In genomic region chr1:54639076-54639475, GRCm38 (mm10) we compare ENCODE assay signal across 20 mouse cellular contexts.
DNase-seq lines count a peak whose midpoint lies in the region; ATAC-seq and TF ChIP-seq lines count a peak whose summit lies in the region.
"Had no signal": no experiment of that assay in that cellular context is flagged by ENCODE, and none has a peak within 500 bp of the region (broad histone marks: within the 10 kb centered on the region; RNA-seq: fewer than 3 reads in every experiment).

No protein-coding gene starts in this region.

- H3K9me3 ChIP-seq in forebrain, embryonic 13.5 days (replicated peaks) = no peaks in the 10 kb centered on the region
- H3K9me3 ChIP-seq in forebrain, postnatal 0 days (ENCODE audit: low read length) = no peaks in the 10 kb centered on the region
- no peaks in the 10 kb centered on the region for H3K9me3 ChIP-seq in hindbrain, embryonic 16.5 days (ENCODE audit: control insufficient read depth, low read length)
- no peaks in the 10 kb centered on the region for H3K9me3 ChIP-seq in midbrain, embryonic 15.5 days
- H3K9me3 ChIP-seq: embryonic facial prominence, embryonic 13.5 days; heart, embryonic 13.5 days; intestine, embryonic 15.5 days; limb, embryonic 13.5 days; liver, embryonic 13.5 days; neural tube, embryonic 12.5 days had no signal

- no peak overlapping the region for H3K4me2 ChIP-seq in forebrain, embryonic 13.5 days
- no peak overlapping the region for H3K4me2 ChIP-seq in forebrain, postnatal 0 days (ENCODE audit: low read depth)
- no peak overlapping the region for H3K4me2 ChIP-seq in hindbrain, embryonic 16.5 days (ENCODE audit: low read length)
- no peak overlapping the region for H3K4me2 ChIP-seq in midbrain, embryonic 15.5 days
- H3K4me2 ChIP-seq: embryonic facial prominence, embryonic 13.5 days; heart, embryonic 13.5 days; intestine, embryonic 15.5 days; limb, embryonic 13.5 days; liver, embryonic 13.5 days; lung, embryonic 14.5 days; neural tube, embryonic 12.5 days had no signal

- no peaks in the 10 kb centered on the region for H3K36me3 ChIP-seq in forebrain, embryonic 13.5 days (ENCODE audit: poor library complexity, severe bottlenecking)
- H3K36me3 ChIP-seq in forebrain, postnatal 0 days (ENCODE audit: insufficient read depth) = no peaks in the 10 kb centered on the region
- no peaks in the 10 kb centered on the region for H3K36me3 ChIP-seq in hindbrain, embryonic 16.5 days (ENCODE audit: control insufficient read depth, insufficient read depth, low read length)
- no peaks in the 10 kb centered on the region for H3K36me3 ChIP-seq in midbrain, embryonic 15.5 days (replicated peaks)
- H3K36me3 ChIP-seq: embryonic facial prominence, embryonic 13.5 days; heart, embryonic 13.5 days; intestine, embryonic 15.5 days; limb, embryonic 13.5 days; liver, embryonic 13.5 days; neural tube, embryonic 12.5 days had no signal

- H3K4me1 ChIP-seq in forebrain, embryonic 13.5 days = peaks cover 15% of the 10 kb centered on the region
- H3K4me1 ChIP-seq in forebrain, postnatal 0 days (ENCODE audit: insufficient read depth) = 0 out of 2 replicates have a peak, but pooled peaks cover 4% of the 10 kb centered on the region
- H3K4me1 ChIP-seq in hindbrain, embryonic 16.5 days (ENCODE audit: control insufficient read depth, insufficient read depth, low read depth, low read length) = peaks cover 4% of the 10 kb centered on the region
- H3K4me1 ChIP-seq in midbrain, embryonic 15.5 days = peaks cover 11% of the 10 kb centered on the region
- H3K4me1 ChIP-seq: embryonic facial prominence, embryonic 13.5 days; intestine, embryonic 15.5 days; limb, embryonic 13.5 days; liver, embryonic 13.5 days; neural tube, embryonic 12.5 days had no signal

- peak overlapping the region; percentile 90 for H3K27ac ChIP-seq in forebrain, embryonic 13.5 days
- H3K27ac ChIP-seq in forebrain, postnatal 0 days (ENCODE audit: low read depth, low read length) = peak overlapping the region; percentile 9; the same call in 1 of the 2 replicates
- H3K27ac ChIP-seq in hindbrain, embryonic 16.5 days (ENCODE audit: low read depth, low read length) = no peak overlapping the region
- peak overlapping the region; percentile 80 for H3K27ac ChIP-seq in midbrain, embryonic 15.5 days
- H3K27ac ChIP-seq: embryonic facial prominence, embryonic 13.5 days; heart, embryonic 13.5 days; intestine, embryonic 15.5 days; limb, embryonic 13.5 days; liver, embryonic 13.5 days; neural tube, embryonic 12.5 days had no signal

- DNase-seq in forebrain, postnatal 0 days = no peak
- DNase-seq in B cell, adult 2 months = no peak
- DNase-seq in lung, postnatal 36 days = no peak
- no peak for DNase-seq in gastrocnemius, postnatal 10 days
- DNase-seq: adrenal gland, adult 2 months; heart, adult 18-20 months; kidney, adult 9 months; kidney, postnatal 4 days; liver, embryonic 13.5 days; lung, embryonic 14.5 days; lung, postnatal 4 days; thymus, postnatal 4 days had no signal

- H3K9ac ChIP-seq in forebrain, embryonic 13.5 days = no peak overlapping the region
- H3K9ac ChIP-seq in forebrain, postnatal 0 days = no peak overlapping the region
- no peak overlapping the region for H3K9ac ChIP-seq in hindbrain, embryonic 16.5 days (ENCODE audit: low read depth, low read length)
- H3K9ac ChIP-seq in midbrain, embryonic 15.5 days = no peak overlapping the region
- H3K9ac ChIP-seq: embryonic facial prominence, embryonic 13.5 days; heart, embryonic 13.5 days; intestine, embryonic 15.5 days; limb, embryonic 13.5 days; liver, embryonic 13.5 days; lung, embryonic 14.5 days; neural tube, embryonic 12.5 days had no signal

- no peaks in the 10 kb centered on the region for H3K27me3 ChIP-seq in forebrain, embryonic 13.5 days
- no peaks in the 10 kb centered on the region for H3K27me3 ChIP-seq in forebrain, postnatal 0 days (ENCODE audit: insufficient read depth, low read length)
- no peaks in the 10 kb centered on the region for H3K27me3 ChIP-seq in hindbrain, embryonic 16.5 days (replicated peaks; ENCODE audit: control insufficient read depth, insufficient read depth, low read length)
- H3K27me3 ChIP-seq in midbrain, embryonic 15.5 days (replicated peaks) = no peaks in the 10 kb centered on the region
- H3K27me3 ChIP-seq: embryonic facial prominence, embryonic 13.5 days; heart, embryonic 13.5 days; intestine, embryonic 15.5 days; limb, embryonic 13.5 days; liver, embryonic 13.5 days; neural tube, embryonic 12.5 days had no signal

- H3K4me3 ChIP-seq in forebrain, embryonic 13.5 days = no peak overlapping the region
- H3K4me3 ChIP-seq in forebrain, postnatal 0 days (ENCODE audit: low read depth, low read length) = no peak overlapping the region
- H3K4me3 ChIP-seq in hindbrain, embryonic 16.5 days (ENCODE audit: low read length) = no peak overlapping the region
- no peak overlapping the region for H3K4me3 ChIP-seq in midbrain, embryonic 15.5 days
- H3K4me3 ChIP-seq: embryonic facial prominence, embryonic 13.5 days; heart, embryonic 13.5 days; intestine, embryonic 15.5 days; limb, embryonic 13.5 days; liver, embryonic 13.5 days; neural tube, embryonic 12.5 days had no signal

- peak; percentile 52; the same call in 1 of the 2 replicates for ATAC-seq in forebrain, embryonic 13.5 days
- no peak for ATAC-seq in forebrain, postnatal 0 days
- peak; percentile 62; the same call in 1 of the 2 replicates for ATAC-seq in hindbrain, embryonic 16.5 days
- peak; percentile 58 for ATAC-seq in midbrain, embryonic 15.5 days (replicated peaks)
- ATAC-seq: intestine, embryonic 15.5 days had no signal

- no peak for TF ChIP-seq CTCF in forebrain, postnatal 0 days (IDR thresholded peaks at IDR 0.05; ENCODE audit: low read depth)

- 85% methylated on average over 2 of the region's 2 CpGs for WGBS in forebrain, embryonic 13.5 days
- WGBS in forebrain, postnatal 0 days = 96% methylated on average over 2 of the region's 2 CpGs
- 98% methylated on average over 2 of the region's 2 CpGs for WGBS in hindbrain, embryonic 16.5 days
- WGBS in midbrain, embryonic 15.5 days = 87% methylated on average over 2 of the region's 2 CpGs
